Mouse (Mus musculus): ENCODE results near the gene Sema4a.

DNA sequence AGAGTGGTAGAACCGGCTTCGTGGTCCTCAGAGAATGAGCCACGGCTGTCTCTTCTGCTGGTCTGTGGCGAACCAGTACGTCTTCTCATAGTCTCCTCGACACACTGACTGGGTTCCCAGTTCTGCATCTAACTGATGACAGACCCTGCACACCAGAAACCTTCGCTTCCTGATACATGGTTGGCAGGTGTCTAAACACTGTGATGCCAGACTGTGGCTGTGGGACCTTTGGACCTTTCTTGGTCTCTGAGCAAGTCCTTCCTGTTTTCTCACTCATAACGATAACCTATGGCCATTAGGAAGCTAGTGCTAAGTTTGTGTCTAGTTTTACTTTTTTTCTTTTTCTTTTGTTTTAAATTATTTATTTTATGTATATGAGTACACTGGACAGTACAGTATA lies 12.5 kb downstream of the Sema4a start:
- TF ChIP-seq EP300 (IDR thresholded peaks at IDR 0.05; ENCODE audit: low read depth) (no peak), CTCF (IDR thresholded peaks at IDR 0.05; ENCODE audit: low read depth) (no peak)

Measured in heart, postnatal 0 days (tissue).